Mouse (Mus musculus) kidney, adult 2 months (tissue): ENCODE data around the gene Drc3.

Source experiments
- CTCF ChIP-seq: fragments of 200-500 bp; conservative IDR thresholded peaks from 2 replicates; pipeline ENCODE4 v1.5.1; 2011; ENCODE audit warnings: low read depth, mild to moderate bottlenecking, control low read depth, low read length, moderate library complexity, mixed read lengths; ENCODE audit not compliant: insufficient read depth, insufficient read length
- POLR2A ChIP-seq: fragments of 200-500 bp; IDR thresholded peaks from one replicate; pipeline ENCODE4 v1.6.1; 2011; ENCODE audit warnings: low read depth, low read length, control low read depth

DNA sequence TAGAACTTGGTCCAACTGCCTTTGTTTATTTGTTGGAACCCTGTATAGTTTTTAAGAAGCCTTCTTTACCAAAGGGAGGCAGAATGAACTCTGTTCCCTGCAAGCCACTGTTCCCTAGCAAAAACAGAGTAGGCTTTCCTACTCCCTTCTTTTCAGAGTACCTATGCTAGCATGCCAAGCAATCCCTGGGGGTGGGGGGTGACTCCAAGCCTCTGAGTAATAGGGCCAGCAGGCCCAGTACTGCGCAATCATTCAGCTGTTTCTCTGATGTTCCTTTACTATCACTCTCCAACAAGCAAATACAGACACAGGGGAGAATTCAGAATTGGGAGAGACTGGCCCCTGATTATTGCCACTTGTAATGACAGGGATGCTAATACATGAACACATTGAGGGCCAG lies 53.5 kb downstream of the Drc3 start:
- TF ChIP-seq CTCF (no peak), POLR2A (no peak)
